ENCODE assay signal across 16 mouse cellular contexts in the genomic region with DNA sequence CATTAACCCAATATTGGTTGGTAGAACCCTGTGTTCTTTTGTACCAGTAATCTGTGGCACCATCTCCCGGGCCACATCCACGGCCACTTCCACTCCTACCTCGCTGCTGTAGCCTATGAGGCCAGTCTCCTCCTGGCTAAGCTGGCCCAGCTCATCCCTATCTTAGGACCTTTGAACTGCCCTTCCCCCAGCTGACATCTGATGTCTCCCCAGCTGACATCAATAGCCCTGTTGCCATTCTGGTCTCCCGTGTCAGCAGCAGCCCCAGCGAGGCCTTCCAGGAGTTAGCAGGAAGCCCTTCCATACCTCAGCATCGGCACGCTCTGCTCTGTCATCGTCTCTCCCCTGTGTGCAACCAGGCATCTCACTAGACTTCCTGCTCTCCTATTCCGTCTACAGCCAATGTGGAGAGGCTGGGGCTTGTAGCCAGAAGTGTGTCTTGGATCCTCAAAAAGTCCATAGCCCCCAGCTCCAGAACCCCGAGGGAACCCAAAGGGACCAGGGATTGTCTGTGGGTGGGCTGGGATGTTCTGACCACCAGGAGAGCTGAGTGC. TPM values are rescaled to one million over a fixed set of nuclear protein-coding genes. Genes with fewer than 3 reads are reported as not detected.
DNase-seq lines count a peak whose midpoint lies in the region; ATAC-seq lines count a peak whose summit lies in the region.
"Had no signal": no experiment of that assay in that cellular context is flagged by ENCODE, and none has a peak within 500 bp of the region (broad histone marks: within the 10 kb centered on the region; RNA-seq: fewer than 3 reads in every experiment).

No protein-coding gene starts in this region.

- H3K9ac ChIP-seq in heart, embryonic 16.5 days (ENCODE audit: low read length), result no peak overlapping the region
- no peak overlapping the region for H3K9ac ChIP-seq in forebrain, embryonic 11.5 days (ENCODE audit: low read length)
- H3K9ac ChIP-seq: embryonic facial prominence, embryonic 12.5 days; forebrain, embryonic 15.5 days; limb, embryonic 13.5 days had no signal

- no peak for DNase-seq in heart, adult 8-10 months (ENCODE audit: low spot score)
- peak; percentile 37 for DNase-seq in gastrocnemius, postnatal 14 days
- no peak for DNase-seq in adipocyte (ENCODE audit: low spot score)
- DNase-seq in forebrain, embryonic 11.5 days (ENCODE audit: low spot score), result no peak
- DNase-seq: cerebellum, adult 9-11 months; heart, postnatal 36 days; right cerebral cortex, postnatal 14 days had no signal

- no peaks in the 10 kb centered on the region for H3K9me3 ChIP-seq in heart, embryonic 16.5 days (replicated peaks; ENCODE audit: control insufficient read depth, low read length)
- H3K9me3 ChIP-seq in megakaryocyte, embryonic 14.5 days, result no peaks in the 10 kb centered on the region
- no peaks in the 10 kb centered on the region for H3K9me3 ChIP-seq in forebrain, embryonic 11.5 days (ENCODE audit: control insufficient read depth, low read length)
- H3K9me3 ChIP-seq: embryonic facial prominence, embryonic 12.5 days; forebrain, embryonic 15.5 days; limb, embryonic 13.5 days had no signal

- intact Hi-C loops in gastrocnemius, postnatal 14 days (cut with DNase I; ENCODE audit: low total_unique reads), result loop anchor here (5.0 to 10.0 kb wide), 2 partner anchors 296 to 618 kb away; no protein-coding TSS in a partner anchor

- peak overlapping the region; percentile 40; the same call in 1 of the 2 replicates for H3K4me2 ChIP-seq in heart, embryonic 16.5 days (ENCODE audit: low read depth, low read length)
- no peak overlapping the region for H3K4me2 ChIP-seq in forebrain, embryonic 11.5 days (ENCODE audit: low read depth, low read length, severe bottlenecking)
- H3K4me2 ChIP-seq: embryonic facial prominence, embryonic 12.5 days; forebrain, embryonic 15.5 days; limb, embryonic 13.5 days had no signal

- 15% methylated on average over 10 of the region's 10 CpGs for WGBS in heart, embryonic 16.5 days
- WGBS in forebrain, embryonic 11.5 days, result 42% methylated on average over 10 of the region's 10 CpGs

- H3K27me3 ChIP-seq in heart, embryonic 16.5 days (ENCODE audit: control insufficient read depth, insufficient read depth, low read length), result no peaks in the 10 kb centered on the region
- H3K27me3 ChIP-seq in megakaryocyte, embryonic 14.5 days (replicated peaks), result peaks cover 21% of the 10 kb centered on the region
- H3K27me3 ChIP-seq in forebrain, embryonic 11.5 days (ENCODE audit: control insufficient read depth, insufficient read depth, low read length), result no peaks in the 10 kb centered on the region
- H3K27me3 ChIP-seq: embryonic facial prominence, embryonic 12.5 days; forebrain, embryonic 15.5 days had no signal

- no peak overlapping the region for H3K4me3 ChIP-seq in heart, embryonic 16.5 days (ENCODE audit: low read length)
- H3K4me3 ChIP-seq in megakaryocyte, embryonic 14.5 days (replicated peaks), result peak overlapping the region; percentile 82
- no peak overlapping the region for H3K4me3 ChIP-seq in forebrain, embryonic 11.5 days (ENCODE audit: low read depth, low read length)
- H3K4me3 ChIP-seq: embryonic facial prominence, embryonic 12.5 days; forebrain, embryonic 15.5 days; limb, embryonic 13.5 days had no signal

- peaks cover 13% of the 10 kb centered on the region for H3K4me1 ChIP-seq in heart, embryonic 16.5 days (ENCODE audit: control insufficient read depth, insufficient read depth, low read length)
- H3K4me1 ChIP-seq in megakaryocyte, embryonic 14.5 days, result peaks cover 26% of the 10 kb centered on the region
- H3K4me1 ChIP-seq in forebrain, embryonic 11.5 days (replicated peaks; ENCODE audit: control insufficient read depth, insufficient read depth, low read length), result no peaks in the 10 kb centered on the region

- no peak overlapping the region for H3K27ac ChIP-seq in heart, embryonic 16.5 days (ENCODE audit: low read length)
- H3K27ac ChIP-seq in forebrain, embryonic 11.5 days (ENCODE audit: low read depth, low read length), result no peak overlapping the region
- H3K27ac ChIP-seq: embryonic facial prominence, embryonic 12.5 days; forebrain, embryonic 15.5 days; limb, embryonic 13.5 days had no signal

- ATAC-seq in heart, embryonic 16.5 days (replicated peaks; ENCODE audit: extremely low read depth, insufficient read depth, low FRiP score), result peak; percentile 30; the same call in 1 of the 2 replicates
- no peak for ATAC-seq in megakaryocyte, adult 5-6 weeks (ENCODE audit: poor library complexity, severe bottlenecking)
- no peak for ATAC-seq in forebrain, embryonic 11.5 days (replicated peaks; ENCODE audit: low FRiP score)
- ATAC-seq: intestine, embryonic 16.5 days had no signal

- H3K36me3 ChIP-seq in heart, embryonic 16.5 days (ENCODE audit: control insufficient read depth, insufficient read depth), result no peaks in the 10 kb centered on the region
- H3K36me3 ChIP-seq in megakaryocyte, embryonic 14.5 days (replicated peaks; ENCODE audit: low read length), result peaks cover 10% of the 10 kb centered on the region
- H3K36me3 ChIP-seq in forebrain, embryonic 11.5 days (ENCODE audit: control insufficient read depth, insufficient read depth, low read length), result no peaks in the 10 kb centered on the region
- H3K36me3 ChIP-seq: embryonic facial prominence, embryonic 12.5 days; forebrain, embryonic 15.5 days; limb, embryonic 13.5 days had no signal

RNA-seq across cellular contexts. Expression of gene Fam209, which starts 4.5 kb away (rescaled TPM):
- 0.21 TPM in 1 of 2 replicates, not detected in the other for polyA plus RNA-seq in heart, embryonic 16.5 days (2015; fragmentation: Nextera tagmentation; extraction: Ambion mirVana)
- total RNA-seq in heart, adult 8-10 months (2022), result not detected
- polyA plus RNA-seq in megakaryocyte, embryonic 14.5 days (2012; ENCODE audit: insufficient read depth, low replicate concordance), result not detected in 2 replicates
- 1.2 and 2.7 TPM in 2 replicates for total RNA-seq in megakaryocyte, adult 5-6 weeks (2015)
- total RNA-seq in megakaryocyte, adult 5-6 weeks (2017), result 4.3 and 6.8 TPM in 2 replicates
- total RNA-seq in gastrocnemius, postnatal 14 days (2021), result under 1 TPM in 1 of 2 experiments, not detected in 1; 0.58 TPM
- polyA plus RNA-seq in forebrain, embryonic 11.5 days (2014; fragmentation: Nextera tagmentation; extraction: Ambion mirVana), result 0.39 and 0.97 TPM in 2 replicates
- total RNA-seq: heart, postnatal 36 days had no signal
- polyA plus RNA-seq: midbrain, embryonic 16.5 days had no signal

RNA-seq across cellular contexts. Expression of gene Gcnt7, which starts 18.4 kb away (rescaled TPM):
- 1.3 and 1.4 TPM in 2 replicates for polyA plus RNA-seq in heart, embryonic 16.5 days (2015; fragmentation: Nextera tagmentation; extraction: Ambion mirVana)
- total RNA-seq in heart, adult 8-10 months (2022), result not detected
- polyA plus RNA-seq in megakaryocyte, embryonic 14.5 days (2012; ENCODE audit: insufficient read depth, low replicate concordance), result not detected in 2 replicates
- not detected in 2 replicates for total RNA-seq in megakaryocyte, adult 5-6 weeks (2015)
- total RNA-seq in megakaryocyte, adult 5-6 weeks (2017), result not detected in 2 replicates
- total RNA-seq in gastrocnemius, postnatal 14 days (2021), result not detected
- 1.5 TPM in 2 replicates for polyA plus RNA-seq in forebrain, embryonic 11.5 days (2014; fragmentation: Nextera tagmentation; extraction: Ambion mirVana)
- total RNA-seq: heart, postnatal 36 days; layer of hippocampus, postnatal 14 days had no signal

RNA-seq across cellular contexts. Expression of gene Rtf2, which starts 36.4 kb away (rescaled TPM):
- polyA plus RNA-seq in heart, embryonic 16.5 days (2015; fragmentation: Nextera tagmentation; extraction: Ambion mirVana), result 53.2 and 60.5 TPM in 2 replicates
- 10 to 100 TPM; 30.2 to 38.1 (median 31.4) TPM for total RNA-seq in heart, adult 8-10 months (2022)
- polyA plus RNA-seq in megakaryocyte, embryonic 14.5 days (2012; ENCODE audit: insufficient read depth, low replicate concordance), result 15.3 and 57.1 TPM in 2 replicates
- total RNA-seq in megakaryocyte, adult 5-6 weeks (2015), result 49.3 and 54.0 TPM in 2 replicates
- total RNA-seq in megakaryocyte, adult 5-6 weeks (2017), result 190 and 209 TPM in 2 replicates
- 10 to 100 TPM; 30.8 to 32.9 TPM for total RNA-seq in gastrocnemius, postnatal 14 days (2021)
- polyA plus RNA-seq in forebrain, embryonic 11.5 days (2014; fragmentation: Nextera tagmentation; extraction: Ambion mirVana), result 86.0 and 90.5 TPM in 2 replicates
